18 mouse cellular contexts compared by ENCODE assay signal in genomic region chr16:94435495-94436234, GRCm38 (mm10).
DNase-seq lines count a peak whose midpoint lies in the region; ATAC-seq and TF ChIP-seq lines count a peak whose summit lies in the region.
"Had no signal": no experiment of that assay in that cellular context is flagged by ENCODE, and none has a peak within 500 bp of the region (broad histone marks: within the 10 kb centered on the region; RNA-seq: fewer than 3 reads in every experiment).

No protein-coding gene starts in this region.

- ATAC-seq in limb, embryonic 13.5 days (ENCODE audit: low FRiP score, low read depth) = no peak
- ATAC-seq in embryonic facial prominence, embryonic 15.5 days (ENCODE audit: insufficient number of reproducible peaks, low FRiP score, low TSS enrichment, low read depth) = peak; percentile 67; the same call in 1 of the 2 replicates
- ATAC-seq: forebrain, postnatal 0 days; midbrain, embryonic 15.5 days had no signal

- H3K9ac ChIP-seq in limb, embryonic 13.5 days = no peak overlapping the region
- no peak overlapping the region for H3K9ac ChIP-seq in embryonic facial prominence, embryonic 15.5 days
- H3K9ac ChIP-seq: embryonic facial prominence, embryonic 13.5 days; forebrain, postnatal 0 days; hindbrain, embryonic 12.5 days; midbrain, embryonic 15.5 days; neural tube, embryonic 13.5 days had no signal

- no peak overlapping the region for H3K4me2 ChIP-seq in limb, embryonic 13.5 days (replicated peaks)
- no peak overlapping the region for H3K4me2 ChIP-seq in embryonic facial prominence, embryonic 15.5 days (replicated peaks)
- peak overlapping the region; percentile 63 for H3K4me2 ChIP-seq in myocyte (ENCODE audit: low read depth)
- H3K4me2 ChIP-seq: embryonic facial prominence, embryonic 13.5 days; hindbrain, embryonic 12.5 days; midbrain, embryonic 15.5 days; neural tube, embryonic 13.5 days had no signal

- no peaks in the 10 kb centered on the region for H3K79me2 ChIP-seq in myocyte (ENCODE audit: control insufficient read depth, insufficient read depth)

- H3K27ac ChIP-seq in limb, embryonic 13.5 days = 0 out of 2 replicates have a peak overlapping the region, but pooled peaks have one; percentile 3
- H3K27ac ChIP-seq in limb, embryonic 10.5 days = no peak overlapping the region
- peak overlapping the region; percentile 25; the same call in 1 of the 2 replicates for H3K27ac ChIP-seq in embryonic facial prominence, embryonic 15.5 days (replicated peaks)
- H3K27ac ChIP-seq: embryonic facial prominence, embryonic 13.5 days; hindbrain, embryonic 12.5 days; midbrain, embryonic 15.5 days; neural tube, embryonic 13.5 days had no signal

- no peak overlapping the region for H3K4me3 ChIP-seq in limb, embryonic 13.5 days
- no peak overlapping the region for H3K4me3 ChIP-seq in limb, embryonic 10.5 days
- H3K4me3 ChIP-seq in embryonic facial prominence, embryonic 15.5 days (replicated peaks) = no peak overlapping the region
- no peak overlapping the region for H3K4me3 ChIP-seq in myocyte
- H3K4me3 ChIP-seq: embryonic facial prominence, embryonic 13.5 days; hindbrain, embryonic 12.5 days; midbrain, embryonic 15.5 days; neural tube, embryonic 13.5 days had no signal

- no peak overlapping the region for H3ac ChIP-seq in myocyte (ENCODE audit: control insufficient read depth, insufficient read length)

- no peaks in the 10 kb centered on the region for H3K27me3 ChIP-seq in limb, embryonic 13.5 days
- no peaks in the 10 kb centered on the region for H3K27me3 ChIP-seq in limb, embryonic 10.5 days (ENCODE audit: low read depth, poor library complexity, severe bottlenecking)
- no peaks in the 10 kb centered on the region for H3K27me3 ChIP-seq in embryonic facial prominence, embryonic 15.5 days
- H3K27me3 ChIP-seq in myocyte (ENCODE audit: control insufficient read depth, insufficient read depth, insufficient read length) = no peaks in the 10 kb centered on the region
- H3K27me3 ChIP-seq: embryonic facial prominence, embryonic 13.5 days; hindbrain, embryonic 12.5 days; midbrain, embryonic 15.5 days; neural tube, embryonic 13.5 days had no signal

- DNase-seq in embryo, embryonic 10.5 days (ENCODE audit: low spot score) = peak; percentile 13
- no peak for DNase-seq in embryo, embryonic 11 days
- no peak for DNase-seq in limb, embryonic 10.5 days (ENCODE audit: low spot score)
- DNase-seq in adrenal gland, adult (ENCODE audit: inconsistent age in 2 of 2, low spot score in 1 of 2) = no peak
- DNase-seq in cerebellum, postnatal 36 days = no peak
- DNase-seq: cerebellum, adult 9-10 months; forebrain, postnatal 0 days; gastrocnemius, postnatal 36 days; kidney, adult 9 months; retina, postnatal 1 day; thymus, adult 2 months had no signal

- 86% methylated on average over 8 of the region's 8 CpGs for WGBS in limb, embryonic 13.5 days
- WGBS in limb, embryonic 10.5 days = 93% methylated on average over 8 of the region's 8 CpGs
- WGBS in embryonic facial prominence, embryonic 15.5 days = 79% methylated on average over 8 of the region's 8 CpGs

- no peaks in the 10 kb centered on the region for H3K9me3 ChIP-seq in limb, embryonic 13.5 days
- H3K9me3 ChIP-seq in limb, embryonic 10.5 days (replicated peaks) = no peaks in the 10 kb centered on the region
- H3K9me3 ChIP-seq in embryonic facial prominence, embryonic 15.5 days (replicated peaks) = no peaks in the 10 kb centered on the region
- H3K9me3 ChIP-seq: embryonic facial prominence, embryonic 13.5 days; hindbrain, embryonic 12.5 days; midbrain, embryonic 15.5 days; neural tube, embryonic 13.5 days had no signal

- 0 out of 2 replicates have a peak, but pooled peaks cover 5% of the 10 kb centered on the region for H3K4me1 ChIP-seq in limb, embryonic 13.5 days
- H3K4me1 ChIP-seq in limb, embryonic 10.5 days = no peaks in the 10 kb centered on the region
- no peaks in the 10 kb centered on the region for H3K4me1 ChIP-seq in embryonic facial prominence, embryonic 15.5 days
- H3K4me1 ChIP-seq: embryonic facial prominence, embryonic 13.5 days; hindbrain, embryonic 12.5 days; midbrain, embryonic 15.5 days; neural tube, embryonic 13.5 days had no signal

- TF ChIP-seq POLR2A in myocyte (IDR thresholded peaks at IDR 0.05; ENCODE audit: insufficient read length, low read depth) = no peak

- peaks cover 90% of the 10 kb centered on the region for H3K36me3 ChIP-seq in limb, embryonic 13.5 days
- peaks cover 99% of the 10 kb centered on the region for H3K36me3 ChIP-seq in limb, embryonic 10.5 days
- peaks cover 80% of the 10 kb centered on the region for H3K36me3 ChIP-seq in embryonic facial prominence, embryonic 15.5 days
- H3K36me3 ChIP-seq in myocyte (ENCODE audit: control insufficient read depth, insufficient read depth) = peaks cover 47% of the 10 kb centered on the region

TF ChIP-seq in myocyte, 11 proteins besides CTCF, POLR2A, EP300 and RAD21:
- TF ChIP-seq MYOD1 (IDR thresholded peaks at IDR 0.05; ENCODE audit: control insufficient read depth in 1 of 3, insufficient read length in 2 of 3, low read depth in 2 of 3) (no peak), MYOG (IDR thresholded peaks at IDR 0.05; ENCODE audit: control insufficient read depth in 1 of 3, insufficient read depth in 1 of 3, insufficient read length in 2 of 3, low read depth in 2 of 3) (no peak), CEBPB (IDR thresholded peaks at IDR 0.05; ENCODE audit: insufficient read depth, poor library complexity, severe bottlenecking) (no peak), REST (IDR thresholded peaks at IDR 0.05; ENCODE audit: insufficient read depth, insufficient read length) (no peak), POLR2AphosphoS2 (IDR thresholded peaks at IDR 0.05; ENCODE audit: insufficient read length, low read depth) (no peak), MAX (IDR thresholded peaks at IDR 0.05; ENCODE audit: low read depth) (no peak), USF1 (IDR thresholded peaks at IDR 0.05; ENCODE audit: low read depth) (no peak)
